Mouse (Mus musculus) kidney, postnatal 10 days (tissue): ENCODE measurements around the gene Kcnj5.

ENCODE experiments used
- DNase-seq: peaks from one replicate; pipeline ENCODE4 v3.0.0; 2021; ENCODE audit warnings: mixed read lengths

The Kcnj5 gene

GRCm38 (mm10) chr9:32344051-32344450, at the start of gene Kcnj5:
Gene Kcnj5, minus strand, starts transcription at chr9:32344350.
- peak; percentile 41 for DNase-seq

- DNase-seq: no peak
These were observed 48.6 kb upstream of the Kcnj5 start for GRCm38 (mm10) chr9:32392716-32393115.

- DNase-seq: no peak
These were observed 47.6 kb upstream of the Kcnj5 start for GRCm38 (mm10) chr9:32391701-32392100.

GRCm38 (mm10) chr9:32391092-32391491, 46.9 kb upstream of the Kcnj5 start:
- no peak for DNase-seq

- no peak for DNase-seq
These were observed 44.0 kb upstream of the Kcnj5 start for GRCm38 (mm10) chr9:32388120-32388519.

GRCm38 (mm10) chr9:32384906-32385305, 40.8 kb upstream of the Kcnj5 start:
- peak; percentile 63 for DNase-seq

GRCm38 (mm10) chr9:32376863-32377590, 32.9 kb upstream of the Kcnj5 start:
- no peak for DNase-seq

- DNase-seq: no peak
These were observed 31.9 kb upstream of the Kcnj5 start for GRCm38 (mm10) chr9:32376031-32376430.

- no peak for DNase-seq
These were observed 29.5 kb upstream of the Kcnj5 start for GRCm38 (mm10) chr9:32373656-32374055.

GRCm38 (mm10) chr9:32372202-32372601, 28.1 kb upstream of the Kcnj5 start, which contains the start of gene Kcnj1:
Gene Kcnj1, plus strand, starts transcription at chr9:32372493.
- no peak for DNase-seq

GRCm38 (mm10) chr9:32369388-32369787, 25.2 kb upstream of the Kcnj5 start:
- peak; percentile 39 for DNase-seq

GRCm38 (mm10) chr9:32368812-32369211, 24.7 kb upstream of the Kcnj5 start:
- peak; percentile 70 for DNase-seq

GRCm38 (mm10) chr9:32360770-32361169, 16.6 kb upstream of the Kcnj5 start:
- no peak for DNase-seq

GRCm38 (mm10) chr9:32350332-32350731, 6.2 kb upstream of the Kcnj5 start:
- peak; percentile 92 for DNase-seq

- DNase-seq: no peak
These were observed 5.2 kb upstream of the Kcnj5 start for GRCm38 (mm10) chr9:32349344-32349743.

- DNase-seq: peak; percentile 20
These were observed 3.9 kb upstream of the Kcnj5 start for GRCm38 (mm10) chr9:32348096-32348495.

- DNase-seq: no peak
These were observed 339 bp upstream of the Kcnj5 start for GRCm38 (mm10) chr9:32344489-32344888.

- peak; percentile 15 for DNase-seq
These were observed 1.2 kb downstream of the Kcnj5 start for GRCm38 (mm10) chr9:32342929-32343328.

- no peak for DNase-seq
These were observed 3.3 kb downstream of the Kcnj5 start for GRCm38 (mm10) chr9:32340831-32341230.

- no peak for DNase-seq
These were observed 8.6 kb downstream of the Kcnj5 start for GRCm38 (mm10) chr9:32335389-32336150.

- no peak for DNase-seq
These were observed 13.0 kb downstream of the Kcnj5 start for GRCm38 (mm10) chr9:32331162-32331561.

- no peak for DNase-seq
These were observed 15.4 kb downstream of the Kcnj5 start for GRCm38 (mm10) chr9:32328777-32329176.

GRCm38 (mm10) chr9:32323610-32324009, 20.5 kb downstream of the Kcnj5 start:
- no peak for DNase-seq

- peak; percentile 81 for DNase-seq
These were observed 24.0 kb downstream of the Kcnj5 start for GRCm38 (mm10) chr9:32320167-32320566.
